Mouse (Mus musculus) gastrocnemius, postnatal 14 days (tissue): Measurements from ENCODE around the gene Krtap4-13. TPM values are rescaled to one million over a fixed set of nuclear protein-coding genes. Genes with fewer than 3 reads are reported as not detected.
"Not testable (repeated sequence)": the region's sequence is repeated elsewhere in the genome, so short reads cannot be mapped to it uniquely, and the experiment has no call there.

ENCODE experiments used
- DNase-seq: peaks from one replicate; pipeline ENCODE4 v3.0.0; 2021; ENCODE audit warnings: mixed read lengths
- intact Hi-C: fragments of 180-260 bp; cut with DNase I; formaldehyde crosslinking; loops from one replicate; pipeline ENCODE4 v1.15.1; 2025; ENCODE audit warnings: low total_unique reads
- long read RNA-seq, 2 experiments: library from polyadenylated mRNA; stranded (forward); transcript quantifications; one replicate each; pipeline ENCODE4 v2.0.0; 2021
- total RNA-seq, 2 experiments: library from RNA; stranded (reverse); gene quantifications; 2 replicates each; pipeline ENCODE4 v1.2.3; 2021

The Krtap4-13 gene
- total RNA-seq, result not detected
- long read RNA-seq, experiment 1, result 0 reads
- long read RNA-seq, experiment 2, result 0 reads

- DNase-seq, intact Hi-C loops: not testable (repeated sequence)
Observed at GRCm38 (mm10) chr11:99809792-99810191, at the start of gene Krtap4-13. TSS of gene Krtap4-13 (minus strand) at chr11:99809892.

GRCm38 (mm10) chr11:99858761-99859160, 49.1 kb upstream of the Krtap4-13 start:
- intact Hi-C loops, result no loop called here
- no peak for DNase-seq

GRCm38 (mm10) chr11:99857617-99858016, 47.9 kb upstream of the Krtap4-13 start, which contains the start of gene Gm11568:
TSS of gene Gm11568 (plus strand) at chr11:99857917.
- no peak for DNase-seq
- intact Hi-C loops, result no loop called here

- intact Hi-C loops, result no loop called here
- no peak for DNase-seq
Observed at GRCm38 (mm10) chr11:99854121-99854520, 44.4 kb upstream of the Krtap4-13 start.

GRCm38 (mm10) chr11:99851508-99851907, 41.8 kb upstream of the Krtap4-13 start, which contains the start of gene Krtap4-16:
TSS of gene Krtap4-16 (minus strand) at chr11:99851608.
- DNase-seq, result no peak
- intact Hi-C loops, result no loop called here

- intact Hi-C loops, result no loop called here
Observed at GRCm38 (mm10) chr11:99846746-99847145, 37.1 kb upstream of the Krtap4-13 start.

GRCm38 (mm10) chr11:99842185-99842584, 32.5 kb upstream of the Krtap4-13 start:
- DNase-seq, result no peak
- intact Hi-C loops, result no loop called here

More at GRCm38 (mm10) chr11:99846746-99847145, 37.1 kb upstream of the Krtap4-13 start:
- DNase-seq, result no peak

GRCm38 (mm10) chr11:99837966-99838365, 28.3 kb upstream of the Krtap4-13 start, which contains the start of gene 2300003K06Rik:
TSS of gene 2300003K06Rik (minus strand) at chr11:99838066.
- no peak for DNase-seq
- intact Hi-C loops, result no loop called here

GRCm38 (mm10) chr11:99815566-99815965, 5.9 kb upstream of the Krtap4-13 start, which contains the start of gene Gm11564:
TSS of gene Gm11564 (minus strand) at chr11:99815666.
- DNase-seq, intact Hi-C loops: not testable (repeated sequence)

GRCm38 (mm10) chr11:99804346-99804745, 5.3 kb downstream of the Krtap4-13 start, which contains the start of gene Gm11554:
TSS of gene Gm11554 (minus strand) at chr11:99804446.
- intact Hi-C loops, DNase-seq: not testable (repeated sequence)

- DNase-seq, intact Hi-C loops: not testable (repeated sequence)
Observed at GRCm38 (mm10) chr11:99798832-99799231, 10.9 kb downstream of the Krtap4-13 start, which contains the start of gene Gm11569. TSS of gene Gm11569 (minus strand) at chr11:99798932.

- intact Hi-C loops, result no loop called here
- DNase-seq, result no peak
Observed at GRCm38 (mm10) chr11:99793367-99793766, 16.3 kb downstream of the Krtap4-13 start, which contains the start of gene Gm11596. TSS of gene Gm11596 (minus strand) at chr11:99793467.

GRCm38 (mm10) chr11:99784900-99785299, 24.8 kb downstream of the Krtap4-13 start, which contains the start of gene Krtap4-9:
TSS of gene Krtap4-9 (plus strand) at chr11:99785200.
- DNase-seq, intact Hi-C loops: not testable (repeated sequence)

- intact Hi-C loops, result no loop called here
- no peak for DNase-seq
Observed at GRCm38 (mm10) chr11:99780604-99781003, 29.1 kb downstream of the Krtap4-13 start, which contains the start of gene Krtap4-8. TSS of gene Krtap4-8 (minus strand) at chr11:99780704.

- DNase-seq, result no peak
- intact Hi-C loops, result no loop called here
Observed at GRCm38 (mm10) chr11:99778401-99778800, 31.3 kb downstream of the Krtap4-13 start.

GRCm38 (mm10) chr11:99772813-99773212, 36.9 kb downstream of the Krtap4-13 start, which contains the start of gene Gm11595:
TSS of gene Gm11595 (minus strand) at chr11:99772913.
- intact Hi-C loops, DNase-seq: not testable (repeated sequence)

GRCm38 (mm10) chr11:99768410-99768809, 41.3 kb downstream of the Krtap4-13 start:
- intact Hi-C loops, result no loop called here
- DNase-seq, result no peak
